16 mouse cellular contexts compared by ENCODE assay signal in the genomic region with DNA sequence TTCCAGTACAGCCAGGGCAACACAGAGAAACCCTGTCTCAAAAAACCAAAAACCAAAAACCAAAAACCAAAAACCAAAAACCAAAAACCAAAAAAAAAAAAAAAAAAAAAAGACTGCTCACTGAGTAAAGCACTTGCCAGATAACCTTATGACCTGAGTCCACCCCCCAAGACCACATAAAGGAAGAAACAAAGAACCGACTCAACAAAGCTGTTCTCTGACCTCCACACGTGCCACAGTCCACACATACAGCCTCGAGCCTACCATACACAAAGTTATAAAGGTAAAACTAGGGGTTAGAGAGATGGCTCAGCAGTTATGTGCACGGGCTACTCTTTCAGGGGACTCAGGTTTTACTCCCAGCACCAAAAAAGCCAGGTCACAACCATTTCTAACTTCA.
"Had no signal": no experiment of that assay in that cellular context is flagged by ENCODE, and none has a peak within 500 bp of the region (broad histone marks: within the 10 kb centered on the region; RNA-seq: fewer than 3 reads in every experiment).

No protein-coding gene starts in this region.

- DNase-seq: retina, postnatal 1 day; right cerebral cortex, adult 18-20 months; right cerebral cortex, postnatal 14 days; right cerebral cortex, postnatal 25 days; right cerebral cortex, postnatal 4 days; spleen, adult 18-20 months; thymus, adult 18-20 months; thymus, adult 2 months; thymus, postnatal 14 days; thymus, postnatal 25 days; thymus, postnatal 36 days; thymus, postnatal 4 days had no signal

- H3K4me1 ChIP-seq: stomach, embryonic 15.5 days had no signal

- H3K27ac ChIP-seq: neural tube, embryonic 13.5 days; neural tube, embryonic 15.5 days; stomach, embryonic 15.5 days; stomach, postnatal 0 days had no signal

- H3K9me3 ChIP-seq: neural tube, embryonic 13.5 days; neural tube, embryonic 15.5 days; stomach, embryonic 15.5 days had no signal

- H3K9ac ChIP-seq: neural tube, embryonic 13.5 days; neural tube, embryonic 15.5 days; stomach, embryonic 15.5 days had no signal

- H3K27me3 ChIP-seq: neural tube, embryonic 13.5 days; neural tube, embryonic 15.5 days; stomach, embryonic 15.5 days had no signal

- H3K4me2 ChIP-seq: neural tube, embryonic 13.5 days; neural tube, embryonic 15.5 days; stomach, embryonic 15.5 days had no signal

- H3K4me3 ChIP-seq: neural tube, embryonic 13.5 days; neural tube, embryonic 15.5 days; stomach, embryonic 15.5 days had no signal
